ENCODE assay signal across 31 mouse cellular contexts in the genomic region with DNA sequence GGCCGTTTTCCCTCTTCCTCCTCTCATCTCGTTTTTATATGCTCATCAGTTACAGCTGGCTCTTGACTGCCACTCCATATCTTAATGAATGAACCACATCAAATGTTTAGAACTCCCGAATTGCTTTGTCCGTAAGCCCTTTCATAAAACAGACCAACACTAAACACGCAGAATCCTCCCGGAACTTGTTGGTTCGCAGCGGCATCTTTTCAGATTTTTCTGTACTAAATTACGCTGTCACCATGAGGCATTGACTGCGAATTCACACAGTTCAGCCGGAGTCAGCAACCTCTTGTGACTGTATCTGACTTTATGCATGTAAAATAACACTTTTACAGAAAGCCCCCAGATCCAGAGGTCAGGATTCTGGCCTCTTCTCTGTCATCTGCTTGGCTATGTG. TPM values are rescaled to one million over a fixed set of nuclear protein-coding genes. Genes with fewer than 3 reads are reported as not detected.
A peak's percentile ranks its signal among the peaks of the same experiment; 100 is the strongest.
DNase-seq lines count a peak whose midpoint lies in the region; ATAC-seq and TF ChIP-seq lines count a peak whose summit lies in the region.
"Had no signal": no experiment of that assay in that cellular context is flagged by ENCODE, and none has a peak within 500 bp of the region (broad histone marks: within the 10 kb centered on the region; RNA-seq: fewer than 3 reads in every experiment).

No protein-coding gene starts in this region.

- peaks cover 49% of the 10 kb centered on the region for H3K27me3 ChIP-seq in hindbrain, embryonic 12.5 days
- peaks cover 73% of the 10 kb centered on the region for H3K27me3 ChIP-seq in hindbrain, embryonic 10.5 days (ENCODE audit: insufficient read depth, poor library complexity, severe bottlenecking)
- H3K27me3 ChIP-seq in forebrain, embryonic 16.5 days (replicated peaks; ENCODE audit: control insufficient read depth, insufficient read depth, low read length), result peaks cover 57% of the 10 kb centered on the region
- H3K27me3 ChIP-seq in hindbrain, postnatal 0 days (ENCODE audit: insufficient read depth, low read length), result peaks cover 44% of the 10 kb centered on the region
- peaks cover 29% of the 10 kb centered on the region for H3K27me3 ChIP-seq in midbrain, embryonic 15.5 days (replicated peaks)

- DNase-seq in hindbrain, embryonic 10.5 days (ENCODE audit: low spot score), result no peak
- no peak for DNase-seq in hindbrain, postnatal 0 days (ENCODE audit: low spot score)
- no peak for DNase-seq in ovary, adult 18-20 months (ENCODE audit: low spot score)
- DNase-seq in spleen, postnatal 36 days (ENCODE audit: low spot score in 2 of 2), result no peak
- no peak for DNase-seq in adipocyte (ENCODE audit: low spot score)
- DNase-seq: adrenal gland, adult 2 months; cerebellum, adult 2 months; cerebellum, postnatal 25 days; embryo, embryonic 11 days; heart, postnatal 36 days; kidney, adult 8-10 months; kidney, postnatal 14 days; liver; right cerebral cortex, postnatal 14 days; thymus, postnatal 36 days had no signal

- no peaks in the 10 kb centered on the region for H3K9me3 ChIP-seq in hindbrain, embryonic 12.5 days (replicated peaks)
- no peaks in the 10 kb centered on the region for H3K9me3 ChIP-seq in hindbrain, embryonic 10.5 days
- H3K9me3 ChIP-seq in forebrain, embryonic 16.5 days (ENCODE audit: control insufficient read depth, low read length), result no peaks in the 10 kb centered on the region
- no peaks in the 10 kb centered on the region for H3K9me3 ChIP-seq in hindbrain, postnatal 0 days (ENCODE audit: low read length)
- no peaks in the 10 kb centered on the region for H3K9me3 ChIP-seq in midbrain, embryonic 15.5 days
- H3K9me3 ChIP-seq: embryonic facial prominence, embryonic 13.5 days; heart, embryonic 15.5 days; limb, embryonic 10.5 days; liver, embryonic 15.5 days; stomach, embryonic 15.5 days had no signal

- H3K27ac ChIP-seq in hindbrain, embryonic 12.5 days, result no peak overlapping the region
- H3K27ac ChIP-seq in hindbrain, embryonic 10.5 days, result no peak overlapping the region
- H3K27ac ChIP-seq in forebrain, embryonic 16.5 days (ENCODE audit: low read length), result no peak overlapping the region
- H3K27ac ChIP-seq in hindbrain, postnatal 0 days, result no peak overlapping the region
- peak overlapping the region; percentile 10; the same call in 1 of the 2 replicates for H3K27ac ChIP-seq in midbrain, embryonic 15.5 days
- H3K27ac ChIP-seq: embryonic facial prominence, embryonic 13.5 days; heart, embryonic 15.5 days; limb, embryonic 10.5 days; liver, embryonic 15.5 days; macrophage; stomach, embryonic 15.5 days had no signal

- no peak for TF ChIP-seq CTCF in hindbrain, postnatal 0 days (IDR thresholded peaks at IDR 0.05; ENCODE audit: low read depth)

- peaks cover 34% of the 10 kb centered on the region for H3K4me1 ChIP-seq in hindbrain, embryonic 12.5 days
- H3K4me1 ChIP-seq in hindbrain, embryonic 10.5 days (replicated peaks), result peaks cover 38% of the 10 kb centered on the region
- peaks cover 30% of the 10 kb centered on the region for H3K4me1 ChIP-seq in forebrain, embryonic 16.5 days (replicated peaks; ENCODE audit: control insufficient read depth, insufficient read depth, low read length)
- H3K4me1 ChIP-seq in hindbrain, postnatal 0 days (ENCODE audit: insufficient read depth, low read length), result peaks cover 13% of the 10 kb centered on the region; the same call in 1 of the 2 replicates
- peaks cover 36% of the 10 kb centered on the region for H3K4me1 ChIP-seq in midbrain, embryonic 15.5 days
- H3K4me1 ChIP-seq: liver, embryonic 15.5 days had no signal

- ATAC-seq in hindbrain, embryonic 12.5 days (ENCODE audit: low FRiP score), result no peak
- no peak for ATAC-seq in forebrain, embryonic 16.5 days
- ATAC-seq in hindbrain, postnatal 0 days, result no peak
- no peak for ATAC-seq in midbrain, embryonic 15.5 days (replicated peaks)
- ATAC-seq: Patski had no signal

- no peak overlapping the region for H3K9ac ChIP-seq in hindbrain, embryonic 12.5 days
- H3K9ac ChIP-seq in forebrain, embryonic 16.5 days (replicated peaks; ENCODE audit: low read depth, low read length), result no peak overlapping the region
- no peak overlapping the region for H3K9ac ChIP-seq in hindbrain, postnatal 0 days (replicated peaks; ENCODE audit: low read length)
- H3K9ac ChIP-seq in midbrain, embryonic 15.5 days, result no peak overlapping the region
- H3K9ac ChIP-seq: embryonic facial prominence, embryonic 13.5 days; heart, embryonic 15.5 days; liver, embryonic 15.5 days; stomach, embryonic 15.5 days had no signal

- 48% methylated on average over 11 of the region's 11 CpGs for WGBS in hindbrain, embryonic 12.5 days
- 58% methylated on average over 11 of the region's 11 CpGs for WGBS in hindbrain, embryonic 10.5 days
- WGBS in forebrain, embryonic 16.5 days, result 30% methylated on average over 11 of the region's 11 CpGs
- 28% methylated on average over 11 of the region's 11 CpGs for whole genome bisulfite sequencing in hindbrain, postnatal 0 days
- WGBS in midbrain, embryonic 15.5 days, result 19% methylated on average over 11 of the region's 11 CpGs

- H3K4me3 ChIP-seq in hindbrain, embryonic 12.5 days, result no peak overlapping the region
- no peak overlapping the region for H3K4me3 ChIP-seq in hindbrain, embryonic 10.5 days
- no peak overlapping the region; the same call in 1 of the 2 replicates for H3K4me3 ChIP-seq in forebrain, embryonic 16.5 days (replicated peaks; ENCODE audit: low read length)
- H3K4me3 ChIP-seq in hindbrain, postnatal 0 days (ENCODE audit: low read length), result no peak overlapping the region
- no peak overlapping the region; the same call in 1 of the 2 replicates for H3K4me3 ChIP-seq in midbrain, embryonic 15.5 days
- H3K4me3 ChIP-seq: embryonic facial prominence, embryonic 13.5 days; erythroblast, embryonic 14.5 days; heart, embryonic 15.5 days; limb, embryonic 10.5 days; liver, embryonic 15.5 days; stomach, embryonic 15.5 days had no signal

- H3K4me2 ChIP-seq in hindbrain, embryonic 12.5 days (replicated peaks), result peak overlapping the region; percentile 21
- H3K4me2 ChIP-seq in forebrain, embryonic 16.5 days (ENCODE audit: low read length), result peak overlapping the region; percentile 16
- H3K4me2 ChIP-seq in hindbrain, postnatal 0 days (ENCODE audit: low read depth, low read length), result 0 out of 2 replicates have a peak overlapping the region, but pooled peaks have one; percentile 13
- H3K4me2 ChIP-seq in midbrain, embryonic 15.5 days, result peak overlapping the region; percentile 33
- H3K4me2 ChIP-seq: embryonic facial prominence, embryonic 13.5 days; heart, embryonic 15.5 days; liver, embryonic 15.5 days; stomach, embryonic 15.5 days had no signal

- no peaks in the 10 kb centered on the region for H3K36me3 ChIP-seq in hindbrain, embryonic 12.5 days
- no peaks in the 10 kb centered on the region for H3K36me3 ChIP-seq in hindbrain, embryonic 10.5 days
- no peaks in the 10 kb centered on the region for H3K36me3 ChIP-seq in forebrain, embryonic 16.5 days (ENCODE audit: control insufficient read depth, insufficient read depth)
- H3K36me3 ChIP-seq in hindbrain, postnatal 0 days (ENCODE audit: insufficient read depth, low read length), result no peaks in the 10 kb centered on the region
- H3K36me3 ChIP-seq in midbrain, embryonic 15.5 days (replicated peaks), result no peaks in the 10 kb centered on the region
- H3K36me3 ChIP-seq: embryonic facial prominence, embryonic 13.5 days; heart, embryonic 15.5 days; limb, embryonic 10.5 days; liver, embryonic 15.5 days; stomach, embryonic 15.5 days had no signal

RNA-seq across cellular contexts. Expression of a gene that starts 3.9 kb away (rescaled TPM):
- 2.0 and 3.2 TPM in 2 replicates for polyA plus RNA-seq in hindbrain, embryonic 12.5 days (2016; fragmentation: Nextera tagmentation; extraction: Ambion mirVana)
- 0.90 and 0.99 TPM in 2 replicates for polyA plus RNA-seq in hindbrain, embryonic 10.5 days (2016; fragmentation: Nextera tagmentation; extraction: Ambion mirVana)
- 0.14 and 0.16 TPM in 2 replicates for polyA plus RNA-seq in forebrain, embryonic 16.5 days (2015; fragmentation: Nextera tagmentation; extraction: Ambion mirVana)
- total RNA-seq in hindbrain, postnatal 0 days (2014; rRNA removed), result 0.18 and 0.99 TPM in 2 replicates
- polyA plus RNA-seq in hindbrain, postnatal 0 days (2015; fragmentation: Nextera tagmentation; extraction: Ambion mirVana), result 0.79 and 0.83 TPM in 2 replicates
- 5.6 and 6.9 TPM in 2 replicates for polyA plus RNA-seq in midbrain, embryonic 15.5 days (2015; fragmentation: Nextera tagmentation; extraction: Ambion mirVana)
- total RNA-seq: adrenal gland, adult 2 months; ES-E14; gastrocnemius, adult 8-10 months; heart, postnatal 36 days had no signal
- polyA plus RNA-seq: adrenal gland, adult 2 months; erythroblast, embryonic 14.5 days; gonadal fat pad, adult 2 months; intestine, embryonic 14.5 days; liver, embryonic 15.5 days; macrophage; Patski; spleen, adult 2 months had no signal
